Mouse (Mus musculus) forebrain, embryonic 16.5 days (tissue): ENCODE results near the gene Rabep1. TPM values are rescaled to one million over a fixed set of nuclear protein-coding genes. Genes with fewer than 3 reads are reported as not detected.

Experiments
- ATAC-seq: fragments of 200-750 bp; cut with Nextera tagmentation; 2 replicates; pipeline ENCODE4 v1.8.0; 2017; ENCODE audit warnings: mild to moderate bottlenecking, moderate library complexity
- H3K27ac ChIP-seq: fragments of 300-500 bp; sonication (generic); 2 replicates; pipeline ENCODE4 v1.5.1; 2014; ENCODE audit warnings: low read length, control low read depth
- H3K27me3 ChIP-seq: fragments of 300-500 bp; sonication (generic); replicated peaks from 2 replicates; pipeline ENCODE4 v1.6.1; 2014; ENCODE audit warnings: low read length; ENCODE audit not compliant: control insufficient read depth, insufficient read depth
- H3K36me3 ChIP-seq: fragments of 300-500 bp; sonication (generic); 2 replicates; pipeline ENCODE4 v1.6.1; 2014; ENCODE audit not compliant: control insufficient read depth, insufficient read depth
- H3K4me1 ChIP-seq: fragments of 300-500 bp; sonication (generic); replicated peaks from 2 replicates; pipeline ENCODE4 v1.6.1; 2014; ENCODE audit warnings: low read length; ENCODE audit not compliant: control insufficient read depth, insufficient read depth
- H3K4me2 ChIP-seq: fragments of 300-500 bp; sonication (generic); 2 replicates; pipeline ENCODE4 v1.6.1; 2014; ENCODE audit warnings: mild to moderate bottlenecking, low read length, control low read depth
- H3K4me3 ChIP-seq: fragments of 300-500 bp; sonication (generic); replicated peaks from 2 replicates; pipeline ENCODE4 v1.5.1; 2014; ENCODE audit warnings: mild to moderate bottlenecking, low read length, control low read depth
- H3K9ac ChIP-seq: fragments of 300-500 bp; sonication (generic); replicated peaks from 2 replicates; pipeline ENCODE4 v1.6.1; 2014; ENCODE audit warnings: low read depth, low read length, control low read depth
- H3K9me3 ChIP-seq: fragments of 300-500 bp; sonication (generic); 2 replicates; pipeline ENCODE4 v1.6.1; 2016; ENCODE audit warnings: low read length; ENCODE audit not compliant: control insufficient read depth
- WGBS: fragments of 180-500 bp; shearing (Covaris S2); extraction: QIAGEN DNeasy Blood & Tissue Kit; methylation state at CpG from one replicate; pipeline ENCODE4 v1.1.7; 2014; 5-methylcytosine and 5-hydroxymethylcytosine counted together
- polyA plus RNA-seq: library from polyadenylated mRNA; unstranded; fragments of >200 nt; fragmentation: Nextera tagmentation; extraction: Ambion mirVana; gene quantifications from 2 replicates; pipeline ENCODE4 v1.2.1, GENCODE M21; 2015

Rabep1 gene
- polyA plus RNA-seq = 77.9 and 82.8 TPM in 2 replicates

GRCm38 (mm10) chr11:70844559-70845456 lies at the start of gene Rabep1:
Gene Rabep1 (plus strand): TSS chr11:70844778.
- peak; percentile 96 for ATAC-seq
- H3K9me3 ChIP-seq = no peaks in the 10 kb centered on the region
- under 1% methylated on average over 77 of the region's 88 CpGs for WGBS
- H3K27me3 ChIP-seq = no peaks in the 10 kb centered on the region
- no peaks in the 10 kb centered on the region for H3K36me3 ChIP-seq
- peak within 1 kb of the TSS; percentile 92 for H3K4me3 ChIP-seq
- peak within 1 kb of the TSS; percentile 84 for H3K27ac ChIP-seq
- peaks cover 17% of the 10 kb centered on the region for H3K4me1 ChIP-seq
- peak within 1 kb of the TSS; percentile 61 for H3K4me2 ChIP-seq
- peak within 1 kb of the TSS; percentile 86 for H3K9ac ChIP-seq

GRCm38 (mm10) chr11:70802208-70802864 lies 42.2 kb upstream of the Rabep1 start:
- ATAC-seq = no peak
- Histone ChIP-seq H3K4me1 (no peaks in the 10 kb centered on the region), H3K4me2 (no peak overlapping the region), H3K36me3 (no peaks in the 10 kb centered on the region), H3K27ac (no peak overlapping the region), H3K27me3 (no peaks in the 10 kb centered on the region), H3K9ac (no peak overlapping the region), H3K9me3 (no peaks in the 10 kb centered on the region), H3K4me3 (no peak overlapping the region)
- 89% methylated on average over 2 of the region's 2 CpGs for WGBS

- WGBS = 74% methylated on average over 2 of the region's 2 CpGs
- Histone ChIP-seq H3K9ac (no peak overlapping the region), H3K4me2 (no peak overlapping the region), H3K36me3 (no peaks in the 10 kb centered on the region), H3K9me3 (no peaks in the 10 kb centered on the region), H3K27ac (no peak overlapping the region), H3K4me1 (no peaks in the 10 kb centered on the region), H3K27me3 (no peaks in the 10 kb centered on the region), H3K4me3 (no peak overlapping the region)
- no peak for ATAC-seq
Measured at GRCm38 (mm10) chr11:70802865-70803261, 41.7 kb upstream of the Rabep1 start.

- H3K36me3 ChIP-seq = no peaks in the 10 kb centered on the region
- ATAC-seq = no peak
- H3K4me2 ChIP-seq = no peak overlapping the region
- H3K27me3 ChIP-seq = no peaks in the 10 kb centered on the region
- no peaks in the 10 kb centered on the region for H3K9me3 ChIP-seq
- no peaks in the 10 kb centered on the region for H3K4me1 ChIP-seq
- 86% methylated on average over 6 of the region's 6 CpGs for WGBS
- no peak overlapping the region for H3K4me3 ChIP-seq
- no peak overlapping the region for H3K9ac ChIP-seq
- H3K27ac ChIP-seq = no peak overlapping the region
Measured at GRCm38 (mm10) chr11:70803711-70804200, 40.8 kb upstream of the Rabep1 start.

GRCm38 (mm10) chr11:70804395-70804794 lies 40.2 kb upstream of the Rabep1 start:
- Histone ChIP-seq H3K4me2 (no peak overlapping the region), H3K9me3 (no peaks in the 10 kb centered on the region), H3K36me3 (no peaks in the 10 kb centered on the region), H3K9ac (no peak overlapping the region), H3K27me3 (no peaks in the 10 kb centered on the region), H3K4me3 (no peak overlapping the region), H3K4me1 (no peaks in the 10 kb centered on the region), H3K27ac (no peak overlapping the region)
- ATAC-seq = no peak
- 75% methylated on average over 3 of the region's 3 CpGs for WGBS

DNA sequence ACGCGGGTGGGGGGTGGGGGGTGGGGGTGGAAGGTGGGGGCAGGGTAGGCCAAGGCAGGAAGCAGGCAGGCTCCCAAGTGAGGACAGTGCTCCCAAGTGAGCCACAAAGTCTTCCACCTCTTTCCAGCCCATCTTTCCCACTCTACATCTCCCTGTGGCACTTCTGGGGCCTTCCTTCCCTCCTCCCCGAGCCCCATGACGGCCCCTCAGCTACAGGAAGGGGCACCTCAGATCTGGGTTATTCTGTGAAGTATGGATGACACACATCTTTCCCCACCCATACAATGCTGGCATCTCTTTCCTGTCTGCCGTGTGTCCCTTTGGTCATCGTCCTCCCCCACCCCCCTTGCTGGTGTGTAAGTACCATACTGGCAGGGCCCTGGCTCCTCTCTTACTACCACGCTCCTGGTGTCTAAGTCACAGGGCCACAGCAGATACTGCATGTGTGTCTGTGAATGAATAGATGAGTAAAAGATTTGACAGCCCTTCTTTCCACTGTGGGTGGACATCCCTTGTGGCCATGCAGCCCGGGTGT lies 38.9 kb upstream of the Rabep1 start:
- H3K27me3 ChIP-seq = no peaks in the 10 kb centered on the region
- H3K4me3 ChIP-seq = no peak overlapping the region
- WGBS = 83% methylated on average over 8 of the region's 8 CpGs
- H3K4me2 ChIP-seq = no peak overlapping the region
- H3K36me3 ChIP-seq = no peaks in the 10 kb centered on the region
- H3K9me3 ChIP-seq = no peaks in the 10 kb centered on the region
- no peak overlapping the region for H3K9ac ChIP-seq
- H3K4me1 ChIP-seq = no peaks in the 10 kb centered on the region
- H3K27ac ChIP-seq = no peak overlapping the region
- ATAC-seq = no peak

DNA sequence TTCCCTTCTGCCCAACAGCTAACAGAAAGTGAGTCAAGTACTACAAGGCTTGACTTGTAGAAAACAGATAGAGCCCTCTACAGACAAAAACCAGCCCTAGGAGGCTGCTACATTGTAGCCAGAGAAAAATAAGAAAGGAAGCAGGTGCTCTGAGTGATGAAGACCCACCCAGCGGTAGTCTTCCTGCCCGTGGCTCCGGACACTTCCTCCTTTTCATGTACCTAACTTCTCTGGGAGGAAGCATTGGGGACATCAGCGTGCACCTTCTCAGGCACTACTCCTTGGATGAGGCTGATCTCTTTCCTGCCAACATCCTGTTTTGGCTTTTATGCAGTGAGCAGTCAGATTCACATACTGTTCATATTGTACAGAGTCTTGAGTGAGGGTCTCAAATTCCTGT lies 37.9 kb upstream of the Rabep1 start:
- WGBS = 80% methylated on average over 4 of the region's 4 CpGs

DNA sequence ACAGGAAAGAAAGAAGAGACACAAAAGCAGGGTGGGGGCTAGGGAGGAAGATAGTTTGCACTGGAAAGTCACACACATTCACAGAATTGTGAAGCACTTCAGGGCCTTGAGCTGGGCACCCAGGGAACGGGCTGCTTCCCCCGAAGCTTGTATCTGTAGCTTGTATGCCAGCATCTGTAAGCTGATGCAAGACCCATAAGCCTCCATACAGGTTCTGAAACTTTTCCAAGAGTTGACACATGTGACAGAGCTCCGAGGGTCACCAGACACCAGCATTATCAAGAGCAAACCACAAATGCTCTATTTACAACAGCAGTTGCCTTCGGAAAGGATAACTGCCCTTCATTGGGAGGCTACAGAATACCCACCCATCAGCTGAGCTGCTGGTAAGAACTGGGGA lies 36.9 kb upstream of the Rabep1 start:
- Histone ChIP-seq H3K4me1 (no peaks in the 10 kb centered on the region), H3K9ac (no peak overlapping the region), H3K27me3 (no peaks in the 10 kb centered on the region), H3K9me3 (no peaks in the 10 kb centered on the region), H3K4me3 (no peak overlapping the region), H3K36me3 (no peaks in the 10 kb centered on the region), H3K4me2 (no peak overlapping the region), H3K27ac (no peak overlapping the region)
- no peak for ATAC-seq
- WGBS = 86% methylated on average over 4 of the region's 4 CpGs

More for the DNA sequence above, 37.9 kb upstream of the Rabep1 start:
- Histone ChIP-seq H3K27me3 (no peaks in the 10 kb centered on the region), H3K9me3 (no peaks in the 10 kb centered on the region), H3K4me3 (no peak overlapping the region), H3K4me1 (no peaks in the 10 kb centered on the region), H3K9ac (no peak overlapping the region), H3K27ac (no peak overlapping the region), H3K4me2 (no peak overlapping the region), H3K36me3 (no peaks in the 10 kb centered on the region)
- no peak for ATAC-seq

DNA sequence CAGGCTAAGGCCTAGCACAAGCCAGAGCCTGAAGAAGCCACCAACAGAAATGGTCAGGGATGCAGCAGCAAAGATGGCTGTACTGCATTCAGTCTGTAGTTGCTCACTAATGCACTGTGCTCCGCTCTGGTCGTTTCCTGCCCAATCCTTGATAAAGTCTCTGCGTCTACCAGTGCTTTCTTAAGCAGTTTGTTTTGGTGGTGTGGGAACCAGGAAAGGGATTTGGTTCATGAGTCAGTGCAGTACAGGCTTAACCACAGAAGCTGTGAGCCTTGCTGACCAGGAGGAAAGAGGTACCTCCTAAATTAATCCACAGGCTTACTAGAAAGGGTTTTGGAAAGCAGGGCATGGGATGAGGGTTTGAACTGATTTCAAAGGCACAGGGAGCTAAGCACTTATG lies 36.5 kb upstream of the Rabep1 start:
- no peak for ATAC-seq
- WGBS = 67% methylated on average over 3 of the region's 3 CpGs
- no peak overlapping the region for H3K9ac ChIP-seq
- H3K27ac ChIP-seq = no peak overlapping the region
- no peak overlapping the region for H3K4me3 ChIP-seq
- no peaks in the 10 kb centered on the region for H3K4me1 ChIP-seq
- no peak overlapping the region for H3K4me2 ChIP-seq
- H3K9me3 ChIP-seq = no peaks in the 10 kb centered on the region
- no peaks in the 10 kb centered on the region for H3K27me3 ChIP-seq
- no peaks in the 10 kb centered on the region for H3K36me3 ChIP-seq
